Mouse (Mus musculus) Patski (cell line): Measurements from ENCODE around the gene Cux1. TPM values are rescaled to one million over a fixed set of nuclear protein-coding genes. Genes with fewer than 3 reads are reported as not detected.

ENCODE experiments used
- ATAC-seq: fragments of 100-300 bp; one replicate; pipeline ENCODE4 v1.8.0; 2021
- CTCF ChIA-PET: fragments of 350-600 bp; sonication (Branson Sonifier 250); formaldehyde crosslinking; loops from one replicate; lab custom pipeline; 2022; ENCODE audit warnings: inconsistent platforms; lab: Charles Lee
- POLR2A ChIA-PET: fragments of 350-600 bp; sonication (Branson Sonifier 250); formaldehyde crosslinking; loops from one replicate; lab custom pipeline; 2022; ENCODE audit warnings: antibody characterized with exemption, inconsistent platforms; lab: Charles Lee
- DNase-seq: peaks from one replicate; pipeline ENCODE4 v3.0.0-alpha.2; 2011; ENCODE audit warnings: low read depth, low spot score
- H3K27me3 ChIP-seq: fragments of 371-371 bp; one replicate; pipeline ENCODE4 v1.5.1; 2021
- CTCF ChIP-seq: fragments of 100-300 bp; IDR thresholded peaks from one replicate; pipeline ENCODE4 v1.5.1; 2021
- in situ Hi-C: fragments of 300-500 bp; cut with MboI; formaldehyde crosslinking; loops from 3 replicates; pipeline ENCODE4 v1.11.1; 2018; ENCODE audit warnings: low pct_unique_long_range_greater_than_20kb, mixed read lengths
- polyA plus RNA-seq: library from polyadenylated mRNA; unstranded; gene quantifications from one replicate; pipeline ENCODE4 v1.2.3, GENCODE M21; 2021

Gene Cux1
- polyA plus RNA-seq, 1 experiment from 2014 or later, result 166 TPM

GRCm38 (mm10) chr5:136355583-136356126 is 211.6 kb downstream of the Cux1 start:
- ChIA-PET POLR2A (interaction anchor here (0.6 kb wide), 1 partner anchor 22 kb away, joined by 4 read pairs; no protein-coding TSS in a partner anchor), CTCF (no interaction called here)
- H3K27me3 ChIP-seq, result no peaks in the 10 kb centered on the region
- TF ChIP-seq CTCF, result no peak
- in situ Hi-C loops, result no loop called here
- ATAC-seq, result peak; percentile 17
- DNase-seq, result no peak

GRCm38 (mm10) chr5:136354729-136355128 is 212.6 kb downstream of the Cux1 start:
- ATAC-seq, result no peak
- CTCF ChIA-PET, result interaction anchor here (1.0 to 2.0 kb wide), 4 partner anchors 11 to 111 kb away, joined by 3 to 6 read pairs (median 4); no protein-coding TSS in a partner anchor
- in situ Hi-C loops, result no loop called here
- TF ChIP-seq CTCF, result no peak
- peak; percentile 56 for DNase-seq
- POLR2A ChIA-PET, result interaction anchor here (0.7 kb wide), 1 partner anchor 73 kb away, joined by 4 read pairs; no protein-coding TSS in a partner anchor
- no peaks in the 10 kb centered on the region for H3K27me3 ChIP-seq

GRCm38 (mm10) chr5:136353114-136353513 is 214.2 kb downstream of the Cux1 start:
- DNase-seq, result peak; percentile 79
- CTCF ChIA-PET, result interaction anchor here (0.8 to 2.0 kb wide), 6 partner anchors 12 to 269 kb away, joined by 3 to 6 read pairs (median 4); no protein-coding TSS in a partner anchor
- no peak for TF ChIP-seq CTCF
- in situ Hi-C loops, result no loop called here
- ATAC-seq, result peak; percentile 22
- POLR2A ChIA-PET, result interaction anchor here (0.6 to 1.4 kb wide), 6 partner anchors 14 to 82 kb away, joined by 3 to 4 read pairs (median 3); no protein-coding TSS in a partner anchor
- H3K27me3 ChIP-seq, result no peaks in the 10 kb centered on the region

- ChIA-PET CTCF (interaction anchor here (1.2 kb wide), 1 partner anchor 9 kb away, joined by 3 read pairs; no protein-coding TSS in a partner anchor), POLR2A (no interaction called here)
- TF ChIP-seq CTCF, result no peak
- in situ Hi-C loops, result no loop called here
- DNase-seq (no peak), ATAC-seq (no peak)
- H3K27me3 ChIP-seq, result no peaks in the 10 kb centered on the region
These were observed 224.0 kb downstream of the Cux1 start for GRCm38 (mm10) chr5:136343156-136343890.

GRCm38 (mm10) chr5:136336798-136337527 is 230.3 kb downstream of the Cux1 start:
- TF ChIP-seq CTCF, result no peak
- ChIA-PET CTCF (interaction anchor here (0.8 to 1.4 kb wide), 4 partner anchors 8 to 83 kb away, joined by 3 to 4 read pairs (median 3); no protein-coding TSS in a partner anchor), POLR2A (interaction anchor here (0.6 kb wide), 1 partner anchor 617 kb away, joined by 5 read pairs; no protein-coding TSS in a partner anchor)
- in situ Hi-C loops, result no loop called here
- ATAC-seq (no peak), DNase-seq (no peak)
- H3K27me3 ChIP-seq, result no peaks in the 10 kb centered on the region

- CTCF ChIA-PET, result interaction anchor here (1.1 to 3.0 kb wide), 3 partner anchors 13 to 24 kb away, joined by 3 to 8 read pairs (median 5); no protein-coding TSS in a partner anchor
- no peak for ATAC-seq
- in situ Hi-C loops, result no loop called here
- no peak for TF ChIP-seq CTCF
- POLR2A ChIA-PET, result no interaction called here
- H3K27me3 ChIP-seq, result no peaks in the 10 kb centered on the region
- no peak for DNase-seq
These were observed 231.6 kb downstream of the Cux1 start for GRCm38 (mm10) chr5:136335681-136336080.

GRCm38 (mm10) chr5:136334780-136335179 is 232.5 kb downstream of the Cux1 start:
- TF ChIP-seq CTCF, result no peak
- POLR2A ChIA-PET, result interaction anchor here (1.0 to 1.3 kb wide), 3 partner anchors 11 to 60 kb away, joined by 3 to 4 read pairs (median 3); no protein-coding TSS in a partner anchor
- no peak for ATAC-seq
- no peaks in the 10 kb centered on the region for H3K27me3 ChIP-seq
- no peak for DNase-seq
- CTCF ChIA-PET, result interaction anchor here (1.0 to 3.0 kb wide), 5 partner anchors 8 to 130 kb away, joined by 3 to 8 read pairs (median 3); no protein-coding TSS in a partner anchor
- in situ Hi-C loops, result no loop called here

GRCm38 (mm10) chr5:136334051-136334450 is 233.2 kb downstream of the Cux1 start:
- ATAC-seq, result peak; percentile 62
- peak; percentile 58 for DNase-seq
- CTCF ChIA-PET, result interaction anchor here (1.0 to 3.0 kb wide), 5 partner anchors 9 to 131 kb away, joined by 3 to 8 read pairs (median 3); no protein-coding TSS in a partner anchor
- in situ Hi-C loops, result no loop called here
- H3K27me3 ChIP-seq, result no peaks in the 10 kb centered on the region
- POLR2A ChIA-PET, result interaction anchor here (0.6 to 1.3 kb wide), 5 partner anchors 10 to 101 kb away, joined by 3 to 5 read pairs (median 4); no protein-coding TSS in a partner anchor
- no peak for TF ChIP-seq CTCF

GRCm38 (mm10) chr5:136332786-136333462 is 234.4 kb downstream of the Cux1 start:
- no peak for DNase-seq
- ChIA-PET POLR2A (no interaction called here), CTCF (interaction anchor here (1.6 to 3.0 kb wide), 2 partner anchors 10 to 21 kb away, joined by 4 to 8 read pairs; no protein-coding TSS in a partner anchor)
- no peak for TF ChIP-seq CTCF
- no peaks in the 10 kb centered on the region for H3K27me3 ChIP-seq
- ATAC-seq, result no peak
- in situ Hi-C loops, result no loop called here
